Comparison of ENCODE assay signal across 14 mouse cellular contexts in the genomic region with DNA sequence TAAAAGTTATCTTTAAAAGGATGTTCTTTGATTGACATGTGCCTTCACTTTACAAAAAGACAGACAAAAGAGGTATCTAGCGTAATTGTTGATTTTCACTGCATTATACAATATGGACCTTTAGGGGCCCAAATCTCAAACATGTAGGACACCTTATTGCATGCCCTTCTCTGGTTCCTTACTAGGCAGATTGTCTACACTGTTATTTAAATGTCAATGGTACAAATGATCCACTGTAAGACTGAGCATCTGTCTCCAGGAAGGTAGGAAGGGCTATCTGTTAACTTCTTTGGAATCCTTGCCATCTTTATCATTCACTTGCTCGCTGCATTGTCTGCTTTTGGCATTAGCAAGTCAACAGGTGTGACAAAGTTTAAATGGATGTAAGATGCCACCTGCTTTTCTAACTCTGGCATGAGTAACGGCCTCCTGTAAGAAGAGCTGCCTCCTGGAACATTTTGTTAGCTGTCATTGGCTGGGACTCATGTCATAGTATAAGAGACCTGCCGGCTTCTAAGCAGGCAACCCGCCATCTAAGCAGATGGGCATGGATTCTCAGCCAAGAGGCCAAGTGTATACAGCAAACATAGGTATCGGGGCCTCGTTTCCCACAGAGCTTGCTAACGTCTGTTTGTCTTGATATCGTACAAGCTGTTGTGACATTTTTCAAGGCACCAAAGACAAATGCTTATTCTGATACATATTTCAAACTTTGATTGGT.
DNase-seq lines count a peak whose midpoint lies in the region; ATAC-seq and TF ChIP-seq lines count a peak whose summit lies in the region.
"Had no signal": no experiment of that assay in that cellular context is flagged by ENCODE, and none has a peak within 500 bp of the region (broad histone marks: within the 10 kb centered on the region; RNA-seq: fewer than 3 reads in every experiment).

No protein-coding gene starts in this region.

- no peak for TF ChIP-seq CTCF in forebrain, postnatal 0 days (IDR thresholded peaks at IDR 0.05; ENCODE audit: low read depth)
- no peak for TF ChIP-seq CTCF in liver, postnatal 0 days (IDR thresholded peaks at IDR 0.05; ENCODE audit: low read depth)

- TF ChIP-seq EP300 in liver, postnatal 0 days (IDR thresholded peaks at IDR 0.05; ENCODE audit: low read depth) = no peak

- H3K36me3 ChIP-seq in forebrain, postnatal 0 days (ENCODE audit: insufficient read depth) = no peaks in the 10 kb centered on the region
- no peaks in the 10 kb centered on the region for H3K36me3 ChIP-seq in liver, postnatal 0 days (replicated peaks; ENCODE audit: insufficient read depth, low read length)
- H3K36me3 ChIP-seq: embryonic facial prominence, embryonic 15.5 days; heart, embryonic 15.5 days; neural tube, embryonic 13.5 days had no signal

- H3K4me1 ChIP-seq in forebrain, postnatal 0 days (ENCODE audit: insufficient read depth) = no peaks in the 10 kb centered on the region
- H3K4me1 ChIP-seq in liver, postnatal 0 days (ENCODE audit: insufficient read depth) = no peaks in the 10 kb centered on the region
- H3K4me1 ChIP-seq: embryonic facial prominence, embryonic 15.5 days; heart, embryonic 15.5 days had no signal

- intact Hi-C loops in left cerebral cortex, postnatal 4 days (cut with DNase I) = no loop called here
- intact Hi-C loops in left cerebral cortex, postnatal 36 days (cut with DNase I) = no loop called here
- intact Hi-C loops in heart, postnatal 36 days (cut with DNase I) = no loop called here

- 61% methylated on average over 9 of the region's 9 CpGs for WGBS in forebrain, postnatal 0 days
- 78% methylated on average over 9 of the region's 9 CpGs for WGBS in liver, postnatal 0 days (ENCODE audit: insufficient replicate concordance)

- no peaks in the 10 kb centered on the region for H3K27me3 ChIP-seq in forebrain, postnatal 0 days (ENCODE audit: insufficient read depth, low read length)
- H3K27me3 ChIP-seq in liver, postnatal 0 days (ENCODE audit: insufficient read depth, low read length) = no peaks in the 10 kb centered on the region
- H3K27me3 ChIP-seq: embryonic facial prominence, embryonic 15.5 days; heart, embryonic 15.5 days; neural tube, embryonic 13.5 days had no signal

- H3K27ac ChIP-seq in forebrain, postnatal 0 days (ENCODE audit: low read depth, low read length) = no peak overlapping the region
- H3K27ac ChIP-seq in liver, postnatal 0 days (ENCODE audit: low read depth) = no peak overlapping the region
- H3K27ac ChIP-seq: embryonic facial prominence, embryonic 15.5 days; heart, embryonic 15.5 days; left cerebral cortex, adult 2 months; neural tube, embryonic 13.5 days had no signal

- peak; percentile 69; the same call in 1 of the 2 replicates for ATAC-seq in forebrain, postnatal 0 days
- no peak for ATAC-seq in liver, postnatal 0 days

- H3K9ac ChIP-seq in forebrain, postnatal 0 days = no peak overlapping the region
- no peak overlapping the region for H3K9ac ChIP-seq in liver, postnatal 0 days (replicated peaks)
- H3K9ac ChIP-seq: embryonic facial prominence, embryonic 15.5 days; heart, embryonic 15.5 days; neural tube, embryonic 13.5 days had no signal

- no peak overlapping the region for H3K4me2 ChIP-seq in forebrain, postnatal 0 days (ENCODE audit: low read depth)
- no peak overlapping the region for H3K4me2 ChIP-seq in liver, postnatal 0 days (ENCODE audit: low read depth, low read length)
- H3K4me2 ChIP-seq: embryonic facial prominence, embryonic 15.5 days; heart, embryonic 15.5 days; neural tube, embryonic 13.5 days had no signal

- H3K9me3 ChIP-seq in forebrain, postnatal 0 days (ENCODE audit: low read length) = no peaks in the 10 kb centered on the region
- H3K9me3 ChIP-seq in liver, postnatal 0 days (ENCODE audit: low read length) = no peaks in the 10 kb centered on the region
- H3K9me3 ChIP-seq: embryonic facial prominence, embryonic 15.5 days; heart, embryonic 15.5 days; neural tube, embryonic 13.5 days had no signal

- peak; percentile 90 for DNase-seq in left cerebral cortex, postnatal 4 days
- no peak for DNase-seq in left cerebral cortex, postnatal 36 days (ENCODE audit: low spot score in 2 of 2)
- DNase-seq in cerebellum, adult 18-20 months = peak; percentile 88
- peak; percentile 76 for DNase-seq in forebrain, postnatal 0 days
- DNase-seq in heart, postnatal 36 days = no peak
- DNase-seq in liver, postnatal 0 days = no peak
- DNase-seq in lung, postnatal 36 days = no peak
- DNase-seq: kidney, postnatal 10 days; lung, adult 2 months; right cerebral cortex, adult 18-20 months had no signal

- no peak overlapping the region for H3K4me3 ChIP-seq in forebrain, postnatal 0 days (ENCODE audit: low read depth, low read length)
- H3K4me3 ChIP-seq in liver, postnatal 0 days (ENCODE audit: low read depth, low read length) = no peak overlapping the region
- H3K4me3 ChIP-seq: embryonic facial prominence, embryonic 15.5 days; heart, embryonic 15.5 days; left cerebral cortex, adult 2 months; neural tube, embryonic 13.5 days had no signal

Comparison
In these comparisons a context has a peak if more than half of its experiments do, and no peak if none do; other contexts are left out.
1. DNase-seq: peak in left cerebral cortex, postnatal 4 days (single experiment), cerebellum, adult 18-20 months (2 of 2) and forebrain, postnatal 0 days (single experiment); none in left cerebral cortex, postnatal 36 days (0 of 2), heart, postnatal 36 days (0 of 2), liver, postnatal 0 days (single experiment) and lung, postnatal 36 days (single experiment).